Mouse (Mus musculus) adrenal gland, adult 8-10 months (tissue): ENCODE measurements around the gene Rere. TPM values are rescaled to one million over a fixed set of nuclear protein-coding genes. Genes with fewer than 3 reads are reported as not detected.

ENCODE experiments used
- DNase-seq: peaks from one replicate; pipeline ENCODE4 v3.0.0; 2022
- total RNA-seq, 4 experiments: library from RNA; stranded (reverse); gene quantifications; 2 replicates each; pipeline ENCODE4 v1.2.4; 2022

The Rere gene
- total RNA-seq, 4 experiments from 2014 or later, result 108 to 187 (median 139) TPM

DNA sequence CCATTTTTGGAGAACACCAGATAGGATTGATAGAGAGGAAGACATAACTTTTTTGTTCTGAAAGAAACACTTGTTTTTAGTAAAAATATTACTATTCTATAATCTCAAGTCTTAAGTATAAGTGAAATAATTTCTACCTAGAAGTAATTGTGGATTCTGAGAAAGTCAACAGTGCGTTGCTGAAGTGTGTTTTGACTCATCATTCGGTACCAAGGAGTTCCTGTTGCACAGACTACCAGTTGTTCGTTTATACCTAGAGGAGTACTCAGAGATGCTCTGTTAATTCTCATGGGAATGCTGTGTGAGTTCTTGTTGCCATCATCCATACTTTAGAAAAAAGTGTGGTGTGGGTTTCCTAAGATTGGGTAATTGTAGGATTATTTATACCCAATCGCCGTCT, 154.1 kb downstream of the Rere start:
- DNase-seq, result no peak

DNA sequence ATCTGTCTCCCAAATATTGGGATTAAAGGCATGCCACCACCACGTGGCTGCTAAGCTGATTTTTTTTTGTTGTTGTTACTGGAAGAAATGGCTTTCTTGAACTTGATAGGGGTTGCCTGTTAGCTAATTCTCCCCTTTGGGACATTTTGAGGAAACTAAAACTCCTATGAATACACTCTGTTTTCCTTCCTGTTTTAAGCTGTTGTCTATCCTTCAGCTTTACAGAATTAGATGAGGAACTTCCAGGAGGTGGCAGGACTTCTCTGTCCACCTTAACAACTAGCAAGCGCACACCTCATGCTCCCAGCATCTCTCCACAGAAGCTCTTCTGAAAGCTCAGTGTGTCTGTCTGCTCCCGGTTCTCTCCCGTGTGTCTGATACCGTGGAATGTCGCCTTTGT, 157.2 kb downstream of the Rere start:
- DNase-seq, result no peak

DNA sequence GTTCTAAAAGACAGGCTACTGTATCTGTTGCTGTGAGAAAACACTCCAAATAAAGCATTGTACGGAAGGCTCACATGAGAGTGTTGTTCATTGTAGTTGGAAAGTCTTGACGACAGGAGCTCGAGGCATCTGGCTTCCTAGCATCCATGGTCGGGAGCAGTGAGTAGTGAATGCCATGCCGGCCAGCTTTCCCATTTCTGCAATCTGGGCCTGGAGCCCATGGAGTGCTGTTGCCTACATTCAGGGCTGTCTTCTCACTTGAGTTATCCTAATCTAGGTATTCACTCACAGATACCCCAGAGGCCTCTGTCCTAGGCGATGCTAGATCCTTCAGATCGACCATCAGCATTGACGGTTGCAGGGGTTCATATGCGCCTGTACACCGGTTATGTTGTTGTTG, 160.5 kb downstream of the Rere start:
- no peak for DNase-seq

DNA sequence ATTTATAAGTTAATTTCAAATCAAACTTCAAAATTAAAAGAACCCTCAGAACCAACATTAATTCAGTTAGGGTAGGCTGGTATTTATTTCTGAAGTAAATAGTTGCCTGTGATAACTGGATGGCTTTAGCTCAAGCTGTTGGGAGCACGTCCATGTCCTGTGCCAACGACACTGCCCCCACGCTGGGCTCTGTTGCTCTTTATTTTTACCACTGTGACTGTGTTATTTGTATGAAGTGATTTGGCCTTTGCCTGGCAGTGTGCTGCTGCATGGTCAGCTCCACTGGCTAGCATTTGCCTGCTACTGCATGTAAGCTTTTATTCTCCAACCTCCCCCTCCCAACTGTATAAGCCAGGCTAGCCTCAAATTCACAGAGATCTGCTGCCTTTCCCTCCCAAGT, 162.6 kb downstream of the Rere start:
- DNase-seq, result no peak

DNA sequence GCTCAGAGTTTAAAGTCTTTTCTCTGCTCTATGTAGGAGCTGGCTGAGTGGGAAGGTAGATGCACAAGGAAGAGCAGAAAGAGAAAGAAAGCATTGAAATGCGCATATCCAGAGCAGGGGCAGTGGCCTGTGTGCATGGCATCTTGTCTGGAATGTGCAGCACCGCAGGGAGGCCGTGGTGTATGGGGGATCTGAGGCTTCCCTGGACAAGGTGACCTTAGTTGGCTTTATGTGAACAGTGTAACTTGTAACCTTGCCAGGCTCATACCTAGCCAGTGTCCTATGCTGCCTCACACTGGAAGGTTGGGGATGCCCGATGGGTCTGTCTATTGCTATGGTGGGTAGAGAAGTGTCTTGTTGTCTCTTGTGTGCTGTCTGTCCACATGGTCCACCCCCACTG, 165.2 kb downstream of the Rere start:
- DNase-seq, result no peak

DNA sequence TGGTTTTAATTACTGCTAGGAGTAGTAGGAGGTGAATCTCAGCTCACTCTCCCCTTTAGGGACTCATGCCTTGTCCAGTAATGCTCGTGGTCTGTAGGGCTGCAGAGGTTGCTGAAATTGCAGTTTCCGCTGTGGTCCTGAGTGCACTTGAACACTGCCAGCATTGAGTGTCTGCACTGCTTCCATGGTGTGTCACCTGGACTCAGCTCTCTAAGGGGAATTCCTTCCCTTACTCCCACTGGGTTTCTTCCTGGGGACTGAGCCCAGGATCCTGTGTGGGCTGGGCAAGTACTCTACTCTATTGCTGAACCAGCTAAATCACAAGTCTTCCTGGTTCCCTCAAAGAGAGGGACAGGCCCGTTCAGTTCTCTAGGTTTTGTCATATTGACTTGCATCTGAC, 166.1 kb downstream of the Rere start:
- no peak for DNase-seq

DNA sequence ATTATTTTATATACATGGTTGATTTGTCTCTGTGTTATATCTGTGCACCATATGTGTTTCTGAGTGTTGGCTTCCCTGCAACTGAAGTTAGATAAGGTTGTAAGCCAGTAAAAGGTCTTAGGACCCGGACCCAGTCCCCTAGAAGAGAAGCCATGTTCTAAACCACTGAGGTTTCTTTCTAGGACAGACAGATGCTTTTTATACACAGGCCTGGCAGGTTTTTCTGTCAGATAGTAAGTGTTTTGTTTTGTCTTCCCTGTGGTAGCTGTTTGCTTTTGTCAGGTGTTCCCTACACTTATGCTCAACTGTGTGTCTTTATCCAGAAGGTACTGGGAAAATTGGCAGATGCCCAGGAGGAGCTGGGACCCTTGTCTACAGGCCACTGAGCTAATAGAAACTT, 167.0 kb downstream of the Rere start:
- DNase-seq, result no peak

DNA sequence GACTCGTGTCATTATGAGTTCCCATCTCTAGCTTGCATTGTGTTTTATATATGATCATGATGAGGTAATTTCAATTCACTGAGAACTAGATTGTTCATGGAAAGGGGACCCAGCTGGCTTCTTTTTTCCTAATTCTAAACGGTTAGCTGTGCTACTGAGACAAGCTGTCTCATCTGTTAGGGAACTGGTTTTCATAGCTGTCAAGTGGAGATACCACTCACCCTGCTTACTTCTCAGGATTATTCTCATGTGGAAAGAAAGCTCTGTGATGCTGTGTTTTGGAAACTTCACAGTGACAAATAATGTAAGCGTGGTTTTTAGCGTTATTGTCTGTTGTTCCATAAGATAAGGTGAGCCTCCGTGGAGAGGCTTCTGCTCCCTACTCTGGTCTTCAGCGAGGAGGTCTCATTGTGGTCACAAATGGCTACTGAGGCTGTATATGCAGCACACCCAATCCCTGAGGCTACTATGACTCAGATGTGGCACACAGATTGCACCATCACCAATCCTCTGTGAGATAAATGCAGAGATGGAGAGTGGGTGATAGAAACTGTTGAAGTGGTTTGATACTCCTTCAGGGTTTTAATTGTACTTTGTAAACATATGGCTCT, 168.7 kb downstream of the Rere start:
- DNase-seq, result no peak

DNA sequence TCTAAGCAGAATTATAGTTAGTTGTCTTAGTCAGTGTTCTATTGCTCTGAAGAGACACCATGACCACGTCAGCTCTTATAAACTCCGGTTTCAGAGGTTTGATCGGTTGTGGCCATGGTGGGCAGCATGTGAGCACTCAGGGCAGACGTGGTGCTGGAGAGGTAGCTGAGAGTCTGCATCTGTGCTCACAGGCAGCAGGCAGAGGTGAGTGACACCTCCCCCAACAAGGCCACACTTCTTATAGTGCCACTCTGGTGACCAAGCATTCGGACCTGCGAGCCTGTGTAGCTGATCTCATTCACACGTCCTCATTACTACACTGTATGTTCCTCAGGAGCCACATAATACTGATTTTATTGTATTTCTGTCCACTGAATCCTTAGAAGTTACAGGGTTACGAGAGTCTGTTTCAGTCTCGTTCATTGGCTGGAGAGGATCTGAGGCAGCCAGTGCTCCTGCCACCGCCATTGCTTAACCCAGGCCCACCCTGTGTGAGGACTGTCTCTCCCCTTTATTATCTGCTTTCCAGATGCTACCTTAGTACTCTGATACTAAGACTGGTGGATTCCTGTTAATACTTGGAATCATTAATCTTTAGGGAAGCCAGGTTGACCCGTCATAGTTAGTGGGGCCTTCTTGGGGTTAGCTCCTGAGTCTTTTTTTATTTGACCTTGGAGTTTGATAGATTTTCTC, 170.9 kb downstream of the Rere start:
- DNase-seq, result no peak

DNA sequence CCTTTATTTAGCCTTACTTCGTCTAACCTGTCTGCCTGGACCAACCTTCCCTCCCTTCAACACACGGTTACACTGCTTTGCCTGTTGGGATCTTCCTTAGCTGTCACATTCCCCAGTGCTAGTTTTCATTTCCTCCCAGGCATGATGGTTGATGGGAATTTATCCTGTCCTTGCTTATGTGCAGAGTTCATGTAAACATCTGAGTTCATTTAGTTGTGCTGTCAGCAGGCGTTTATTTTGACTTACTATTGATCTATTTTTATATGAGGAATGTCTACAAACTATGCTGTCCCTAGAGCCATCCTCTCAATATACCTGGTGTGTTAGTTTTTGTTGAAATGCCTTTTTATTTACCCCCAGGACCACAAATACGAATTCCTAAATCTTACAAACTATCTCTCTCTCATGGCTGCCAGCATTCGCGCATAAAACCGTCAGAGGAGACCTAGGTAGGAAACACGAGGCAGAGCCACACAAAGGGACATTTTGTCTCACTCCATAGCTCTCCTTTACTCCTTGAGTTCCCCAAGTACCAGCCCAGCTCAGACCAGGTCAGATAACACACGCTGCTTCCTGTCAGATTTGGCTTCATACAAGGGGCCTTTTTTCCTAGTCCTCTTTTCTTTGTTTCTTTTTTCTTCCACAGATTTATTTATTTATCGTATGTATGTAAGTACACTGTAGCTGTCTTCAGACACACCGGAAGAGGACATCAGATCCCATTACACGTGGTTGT, 173.3 kb downstream of the Rere start:
- no peak for DNase-seq

DNA sequence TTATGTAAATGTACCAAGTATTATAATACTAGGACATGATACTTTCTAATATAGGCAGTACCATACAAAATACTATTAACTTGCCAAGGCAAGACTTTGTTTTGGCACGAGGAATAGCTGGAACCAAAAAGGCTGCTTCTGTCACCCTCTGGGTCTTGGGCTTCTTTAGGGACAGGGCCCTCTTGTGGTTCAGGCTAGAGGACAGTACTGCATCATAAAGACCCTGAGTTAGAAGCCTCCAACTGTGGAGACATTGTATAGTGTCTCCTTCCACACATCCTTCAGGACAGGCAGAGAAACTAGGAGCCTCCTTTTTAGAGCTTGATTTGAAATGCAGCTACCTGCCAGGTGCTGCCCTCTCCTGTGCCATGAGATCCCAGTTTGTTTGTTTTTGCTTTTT, 174.3 kb downstream of the Rere start:
- no peak for DNase-seq

DNA sequence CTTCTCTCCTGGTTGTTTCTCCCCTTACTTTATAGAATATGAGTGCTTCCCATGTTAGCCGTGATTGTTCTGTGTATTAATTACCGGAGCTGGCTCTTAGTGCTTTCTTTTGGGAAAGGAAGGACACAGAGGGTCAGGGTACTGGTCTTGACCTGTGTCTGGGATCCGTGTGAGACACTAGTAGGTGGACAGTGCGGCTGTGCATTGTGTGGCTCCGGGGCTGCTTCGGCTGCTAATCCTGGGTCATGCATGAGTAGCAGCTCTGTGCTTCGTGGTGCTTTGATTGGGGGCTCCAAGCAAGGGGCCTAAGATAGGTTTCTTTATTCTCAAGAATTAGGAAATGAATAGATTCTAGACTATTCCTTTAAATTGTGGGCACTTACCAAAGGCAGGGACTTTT, 175.0 kb downstream of the Rere start:
- no peak for DNase-seq

DNA sequence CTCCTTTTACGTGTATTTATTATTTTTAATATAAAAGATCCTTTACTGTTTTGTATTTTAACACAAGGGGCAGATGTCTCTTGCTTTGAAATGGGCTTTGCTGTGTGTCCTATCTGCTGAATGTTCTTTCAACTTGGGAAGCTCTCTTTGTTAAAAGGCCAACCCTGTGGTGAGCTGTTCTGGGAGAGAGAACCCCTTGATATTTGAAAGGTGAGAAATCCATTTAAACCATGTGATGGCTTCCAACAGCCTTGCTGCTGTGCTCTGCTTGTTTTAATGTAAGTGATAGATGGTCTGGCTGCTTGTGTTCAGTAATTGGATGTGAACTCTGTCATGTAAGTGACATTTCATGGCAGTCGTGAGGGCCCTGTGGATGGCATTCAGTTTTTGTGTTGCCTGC, 175.4 kb downstream of the Rere start:
- no peak for DNase-seq

DNA sequence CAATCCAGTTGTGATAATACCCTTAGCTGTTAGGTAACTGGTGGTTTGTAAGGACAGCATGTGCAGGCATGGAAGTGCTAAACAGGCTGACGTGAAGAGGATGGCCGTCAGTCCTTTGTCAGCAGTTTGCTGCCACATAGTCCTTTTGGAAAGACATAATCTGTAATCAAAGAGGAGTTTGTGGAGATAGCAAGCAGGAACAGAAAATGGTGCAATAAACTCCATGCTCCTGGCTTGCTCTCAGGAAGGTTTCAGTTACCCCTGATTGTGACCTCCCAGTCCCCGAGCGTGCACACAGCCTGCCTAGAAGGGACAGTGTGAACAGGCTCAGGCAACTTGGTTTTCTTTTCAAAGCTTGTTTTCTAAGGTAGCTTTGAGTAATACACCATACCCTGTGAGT, 175.9 kb downstream of the Rere start:
- no peak for DNase-seq

DNA sequence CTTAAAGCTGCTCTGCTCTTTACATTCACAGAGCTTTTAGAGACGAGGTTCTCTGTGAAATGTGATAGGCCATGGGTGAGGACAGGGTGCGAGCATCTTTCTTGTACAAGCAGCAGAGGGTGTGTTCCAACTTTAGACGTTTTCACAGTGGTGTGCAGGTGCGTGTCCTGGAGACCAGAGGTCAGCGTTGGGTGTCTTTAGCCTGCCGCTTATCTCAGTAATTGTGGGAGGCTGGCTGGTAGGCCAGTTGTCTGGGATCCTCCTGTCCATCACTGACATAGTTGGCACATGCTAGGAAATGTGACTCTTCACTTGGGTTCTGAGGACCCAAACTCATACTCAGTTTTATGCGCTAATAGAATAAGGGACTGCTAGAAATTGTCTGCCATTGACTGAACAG, 176.3 kb downstream of the Rere start:
- DNase-seq, result no peak

DNA sequence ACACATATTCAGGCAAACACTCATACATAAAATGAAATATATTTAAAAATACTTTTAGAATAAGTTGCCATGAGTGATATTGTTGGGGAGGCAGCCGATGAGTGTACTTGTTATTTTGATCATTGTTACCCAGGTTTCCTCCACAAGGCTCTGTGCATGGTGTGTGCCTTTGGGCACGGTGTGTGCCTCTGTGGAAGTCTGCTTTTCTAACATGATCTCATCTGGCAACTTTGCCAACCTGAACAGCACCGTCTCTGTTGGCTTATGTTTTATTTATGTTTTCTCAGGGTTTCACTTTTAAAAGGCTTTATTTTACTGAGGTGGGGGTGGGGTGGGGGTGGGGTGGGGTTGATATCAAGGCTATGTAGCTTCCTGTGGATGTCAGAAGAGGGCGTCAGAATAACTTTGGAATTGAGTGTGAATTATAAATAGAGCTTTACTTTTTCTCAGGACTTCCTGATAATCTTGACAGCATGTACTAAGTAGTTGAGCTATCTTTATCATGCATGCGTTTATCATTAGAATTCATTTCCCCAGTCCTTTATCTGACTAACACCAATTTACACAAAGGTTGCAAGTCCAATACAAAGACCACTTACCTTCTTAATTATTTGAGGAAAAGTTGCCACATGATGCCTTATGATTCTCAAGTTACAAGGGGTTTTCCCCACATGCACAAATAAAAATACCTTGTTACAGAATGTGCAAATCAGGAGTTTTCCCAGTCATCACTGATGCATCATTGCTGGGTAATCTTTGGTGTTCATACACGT, 177.8 kb downstream of the Rere start:
- DNase-seq, result no peak

DNA sequence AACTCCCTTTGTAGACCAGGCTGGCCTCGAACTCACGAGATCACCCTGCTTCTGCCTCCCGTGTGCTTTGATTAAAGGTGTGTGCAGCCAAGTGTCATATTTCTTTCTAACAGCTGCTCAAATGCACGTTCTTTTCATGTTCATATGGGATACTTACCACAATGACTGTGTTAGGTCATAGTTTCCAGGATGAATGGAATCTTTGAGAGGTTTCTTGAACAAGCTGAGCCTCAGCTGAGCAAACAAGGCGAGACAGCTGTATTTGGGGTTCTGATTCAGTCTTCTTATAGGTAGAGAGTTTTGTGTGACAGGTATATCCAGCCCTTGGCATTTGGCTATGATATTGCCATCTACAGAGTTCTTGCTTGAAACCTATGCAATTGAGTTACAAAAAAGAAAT, 179.0 kb downstream of the Rere start:
- DNase-seq, result no peak

DNA sequence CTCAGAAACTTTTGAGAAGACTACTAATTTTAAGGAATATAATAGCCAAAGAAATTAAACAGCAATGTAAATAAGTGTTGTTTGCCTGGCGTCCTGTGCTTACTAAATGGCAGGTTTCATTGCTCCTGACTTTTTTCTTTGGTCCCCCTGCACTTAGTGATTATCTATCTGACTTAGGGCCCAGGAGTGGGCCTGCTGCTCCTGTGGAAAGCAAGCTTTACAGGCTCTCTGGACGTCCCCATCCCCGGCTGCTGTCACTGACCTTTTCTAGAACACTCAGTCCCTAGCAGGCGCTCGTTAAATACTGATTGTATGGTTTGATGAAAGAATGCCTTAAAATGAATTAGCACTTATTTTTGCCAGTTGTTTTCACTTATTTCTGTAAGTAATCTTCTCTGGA, 179.6 kb downstream of the Rere start:
- DNase-seq, result no peak

DNA sequence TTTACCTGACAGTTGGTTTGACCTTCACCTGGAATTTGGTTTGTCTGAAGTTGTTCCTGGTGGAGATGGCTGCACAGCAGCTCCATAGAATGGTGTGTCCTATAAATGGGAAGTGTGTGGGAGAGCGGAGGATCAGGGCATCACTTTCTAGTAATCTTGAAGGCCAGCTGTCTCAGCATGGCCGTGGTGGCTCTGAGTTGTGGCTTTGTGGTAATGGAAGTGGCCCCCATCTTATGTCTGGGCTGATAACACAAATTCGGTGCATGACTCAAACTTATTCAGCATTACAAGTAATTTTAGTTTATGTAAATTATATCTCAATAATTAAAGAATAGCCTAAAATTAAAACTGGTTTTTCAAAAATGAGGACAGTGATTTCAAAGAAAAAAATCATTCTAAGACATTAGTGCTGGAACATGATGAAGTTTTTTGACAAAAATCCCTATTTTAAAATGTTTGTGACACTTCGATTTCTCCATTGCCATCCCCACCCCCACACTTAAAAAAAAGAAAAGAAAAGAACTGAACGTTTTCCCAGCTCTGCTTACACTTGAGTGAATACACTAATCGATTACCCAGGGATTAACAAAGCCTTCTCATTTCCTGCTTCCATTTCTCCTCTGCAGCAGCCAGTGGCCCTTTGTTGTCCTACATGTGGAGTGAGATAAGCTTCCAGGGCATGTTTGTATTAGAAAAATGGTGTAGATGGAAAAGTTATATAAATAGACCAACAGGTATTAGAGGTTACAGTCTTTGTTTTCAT, 180.2 kb downstream of the Rere start:
- no peak for DNase-seq

DNA sequence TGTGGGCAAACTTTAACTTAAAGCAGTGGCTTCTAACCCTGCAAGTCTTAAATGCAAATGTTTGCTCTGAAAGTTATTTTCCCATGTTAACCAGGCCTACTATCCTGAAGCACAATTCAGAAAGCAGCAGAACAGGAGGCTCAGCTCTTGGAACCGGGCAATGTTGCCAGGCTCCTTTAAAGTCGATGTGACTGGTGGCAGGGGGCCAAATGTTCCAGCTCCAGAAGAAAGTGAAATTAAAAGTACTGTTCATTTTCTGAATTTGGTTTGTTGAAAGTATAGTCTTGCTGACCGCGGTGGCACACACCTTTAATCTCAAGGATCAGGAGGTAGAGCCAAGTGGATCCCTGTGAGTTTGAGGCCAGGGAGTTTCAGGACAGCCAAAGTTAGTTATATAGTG, 180.9 kb downstream of the Rere start:
- peak; percentile 47 for DNase-seq

DNA sequence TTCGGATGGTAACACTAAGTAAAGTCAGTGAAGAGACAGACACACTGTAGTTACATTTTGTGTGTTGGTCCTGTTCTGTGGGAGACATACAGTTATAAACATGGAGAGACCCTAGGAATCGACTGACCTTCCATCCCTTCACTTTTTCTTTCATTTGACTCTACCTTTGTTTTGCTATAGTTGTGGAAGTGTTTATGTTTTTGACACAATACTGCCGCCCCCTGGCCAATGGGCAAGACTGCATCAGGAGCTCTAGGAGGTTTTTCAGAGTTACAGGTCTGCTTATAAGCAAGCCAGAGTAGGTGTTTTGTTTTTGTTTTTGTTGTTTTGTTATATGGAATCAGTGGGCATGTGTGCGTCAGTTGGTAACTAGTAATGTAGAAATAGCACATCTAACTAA, 184.3 kb downstream of the Rere start:
- peak; percentile 43 for DNase-seq

DNA sequence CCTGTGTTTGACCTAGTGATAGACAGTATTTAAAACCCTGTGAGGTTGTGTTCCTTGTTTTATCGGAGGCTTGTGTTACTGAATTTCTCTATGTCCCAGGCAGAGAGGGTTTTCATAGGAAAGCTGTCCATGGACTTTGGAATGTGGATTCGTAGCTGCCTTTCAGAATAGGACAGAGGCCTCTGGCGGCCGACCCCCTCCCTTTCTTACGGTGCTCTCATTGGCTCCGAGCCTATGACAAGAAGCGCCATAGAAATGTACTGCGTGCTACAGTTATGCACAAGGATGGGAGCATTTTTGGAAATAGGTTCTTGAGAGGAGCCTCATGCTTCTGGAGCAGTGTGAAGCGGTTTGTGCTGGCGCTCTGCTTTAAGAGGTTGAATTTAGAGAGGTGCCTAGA, 187.8 kb downstream of the Rere start:
- no peak for DNase-seq
